Mouse (Mus musculus): ENCODE measurements around the gene Atp5h.
"Not testable (repeated sequence)": the region's sequence is repeated elsewhere in the genome, so short reads cannot be mapped to it uniquely, and the experiment has no call there.

Atp5h gene

GRCm38 (mm10) chr11:115393721-115394325, 25.9 kb downstream of the Atp5h start:
- no peak for DNase-seq

DNA sequence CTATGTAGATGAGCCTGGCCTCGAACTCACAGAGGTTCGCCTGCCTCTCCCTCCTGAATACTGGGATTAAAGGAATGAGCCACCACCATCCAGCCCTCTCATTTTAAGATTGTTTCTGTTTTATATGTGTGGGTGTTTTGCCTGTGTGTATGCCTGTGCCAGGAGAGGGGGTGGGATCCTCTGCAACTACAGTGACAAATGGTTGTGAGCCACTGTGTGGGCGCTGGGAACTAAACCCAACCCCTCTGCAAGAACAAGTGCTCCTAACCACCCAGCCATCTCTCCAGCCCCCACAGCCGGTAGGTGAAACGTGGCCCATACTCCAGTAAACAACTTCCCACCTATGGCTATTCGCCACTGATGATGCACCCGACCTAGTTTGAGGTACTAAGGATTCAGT, 28.4 kb downstream of the Atp5h start:
- DNase-seq, result no peak

- not testable (repeated sequence) for DNase-seq
Measured at GRCm38 (mm10) chr11:115386859-115387258, 32.9 kb downstream of the Atp5h start.

GRCm38 (mm10) chr11:115384587-115384986, 35.2 kb downstream of the Atp5h start:
- no peak for DNase-seq

GRCm38 (mm10) chr11:115383701-115384474, 35.9 kb downstream of the Atp5h start:
- DNase-seq, result peak; percentile 83

DNA sequence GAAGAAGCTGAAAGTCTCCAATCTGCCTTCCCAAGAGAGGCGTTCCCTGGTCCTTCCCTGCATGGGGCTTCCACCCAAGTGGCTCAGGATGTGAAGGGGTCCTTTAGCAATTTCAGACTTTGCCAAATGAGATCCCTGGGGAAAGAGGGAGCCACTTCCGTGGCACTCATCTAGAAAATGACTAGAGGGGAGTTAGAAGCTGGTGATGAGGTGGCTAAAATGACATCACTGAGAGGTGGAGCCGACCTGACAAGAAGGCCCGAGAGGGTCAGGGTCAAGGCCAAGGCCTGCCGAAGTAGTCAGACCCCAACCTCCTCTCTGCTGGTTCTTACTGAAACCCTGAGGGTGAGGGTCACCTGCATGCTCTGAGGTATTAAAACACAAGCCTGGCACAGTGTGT, 36.9 kb downstream of the Atp5h start:
- peak; percentile 21 for DNase-seq

DNA sequence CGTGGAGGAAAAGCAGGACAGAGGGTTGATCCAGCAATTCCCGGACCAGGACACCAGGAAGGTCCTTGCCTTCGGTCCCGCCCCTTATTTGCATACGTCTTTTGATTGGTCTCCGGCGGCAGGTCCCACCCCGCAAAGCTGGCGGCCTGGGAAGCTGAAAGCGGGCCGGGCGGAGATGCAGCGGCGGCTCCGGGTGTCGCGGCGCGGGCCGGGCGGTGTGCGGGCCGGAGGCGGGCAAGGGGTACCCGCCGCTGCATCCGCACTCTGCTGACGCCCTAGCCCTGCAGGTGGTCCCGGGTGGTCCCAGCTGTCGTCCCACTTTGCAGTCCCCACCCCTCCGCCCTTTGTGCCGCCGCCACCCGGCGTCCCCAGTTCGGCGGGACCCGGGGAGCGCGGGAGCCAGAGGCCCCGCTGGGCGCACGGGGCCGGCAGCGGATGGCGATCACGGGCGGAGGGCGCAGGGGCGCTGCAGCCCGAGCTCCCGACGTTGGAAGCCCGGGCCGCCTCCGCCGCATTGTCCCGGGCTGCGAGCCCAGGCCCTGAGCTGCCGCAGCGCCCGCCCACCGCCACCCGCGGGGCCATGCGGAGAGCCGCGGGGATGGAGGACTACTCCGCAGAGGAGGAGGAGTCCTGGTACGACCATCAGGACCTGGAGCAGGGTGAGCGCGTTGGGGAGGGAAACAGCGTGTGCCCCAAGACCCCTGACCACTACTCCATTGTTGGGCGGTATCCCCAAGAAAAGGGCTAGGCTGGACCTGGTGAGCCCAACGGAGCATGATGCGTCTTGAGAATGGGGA, 37.8 kb downstream of the Atp5h start, which contains the start of gene Cdr2l:
Gene Cdr2l, plus strand, starts transcription at position 174 of the 797 bp plus-strand sequence.
- peak; percentile 97 for DNase-seq

DNA sequence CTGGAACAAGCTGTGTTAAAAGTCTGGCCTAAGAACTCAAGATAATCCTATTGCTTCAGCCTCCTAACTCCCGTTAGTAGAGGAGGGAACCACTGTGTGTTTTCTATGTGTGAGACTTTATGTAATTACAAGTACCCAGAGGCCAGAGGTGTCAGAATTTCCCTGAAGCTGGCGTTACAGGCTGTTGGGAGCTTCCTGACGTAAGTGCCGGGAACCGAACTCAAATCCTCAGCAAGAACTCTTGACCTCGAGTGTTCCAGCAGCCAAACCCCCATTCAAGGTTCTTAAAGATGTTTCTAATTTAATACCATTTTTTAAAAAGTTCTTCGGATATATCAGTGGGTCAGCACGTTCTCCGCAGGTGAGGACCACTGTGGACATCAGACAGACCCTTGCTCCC, 38.5 kb downstream of the Atp5h start:
- no peak for DNase-seq

GRCm38 (mm10) chr11:115377854-115378253, 41.9 kb downstream of the Atp5h start:
- DNase-seq, result no peak

DNA sequence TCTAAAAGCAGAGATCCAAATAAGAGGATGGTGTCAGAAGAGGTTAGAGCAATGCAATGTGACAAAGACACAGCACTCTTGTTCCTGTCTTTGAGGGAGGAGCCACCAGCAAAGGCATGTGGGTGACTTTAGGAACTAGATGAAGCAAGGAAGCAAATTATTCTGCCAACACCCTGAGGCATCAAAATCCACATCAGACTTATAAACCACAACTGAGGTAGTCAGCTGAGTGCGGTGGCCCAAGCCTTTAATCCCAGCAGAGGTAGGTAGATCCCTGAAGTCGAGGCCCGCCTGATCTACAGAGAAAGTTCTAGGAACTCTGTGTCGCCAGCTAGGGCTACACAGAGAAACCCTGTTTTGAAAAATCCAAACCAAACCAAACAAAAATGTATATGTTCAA, 42.5 kb downstream of the Atp5h start:
- DNase-seq, result no peak

DNA sequence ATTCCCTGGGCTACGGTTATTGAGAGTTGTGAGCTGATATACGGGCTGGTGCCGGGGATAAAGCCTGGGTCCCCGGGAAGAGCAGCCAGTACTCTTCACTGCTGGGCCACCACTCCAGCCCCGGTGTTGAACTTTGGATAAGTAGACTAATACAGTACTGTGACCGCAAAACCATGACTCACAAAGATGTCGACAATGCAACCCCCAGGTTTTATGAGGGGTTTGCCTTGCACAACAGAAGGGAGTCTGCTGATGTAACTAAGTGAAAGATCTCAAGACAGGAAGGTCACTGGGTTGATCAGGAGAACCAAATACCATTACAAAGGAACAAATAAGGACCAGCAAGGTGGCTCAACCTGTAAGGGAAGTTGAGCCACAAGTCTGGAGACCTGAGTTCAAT, 43.0 kb downstream of the Atp5h start:
- no peak for DNase-seq

- DNase-seq, result no peak
Measured at GRCm38 (mm10) chr11:115374695-115375425, 44.9 kb downstream of the Atp5h start.

DNA sequence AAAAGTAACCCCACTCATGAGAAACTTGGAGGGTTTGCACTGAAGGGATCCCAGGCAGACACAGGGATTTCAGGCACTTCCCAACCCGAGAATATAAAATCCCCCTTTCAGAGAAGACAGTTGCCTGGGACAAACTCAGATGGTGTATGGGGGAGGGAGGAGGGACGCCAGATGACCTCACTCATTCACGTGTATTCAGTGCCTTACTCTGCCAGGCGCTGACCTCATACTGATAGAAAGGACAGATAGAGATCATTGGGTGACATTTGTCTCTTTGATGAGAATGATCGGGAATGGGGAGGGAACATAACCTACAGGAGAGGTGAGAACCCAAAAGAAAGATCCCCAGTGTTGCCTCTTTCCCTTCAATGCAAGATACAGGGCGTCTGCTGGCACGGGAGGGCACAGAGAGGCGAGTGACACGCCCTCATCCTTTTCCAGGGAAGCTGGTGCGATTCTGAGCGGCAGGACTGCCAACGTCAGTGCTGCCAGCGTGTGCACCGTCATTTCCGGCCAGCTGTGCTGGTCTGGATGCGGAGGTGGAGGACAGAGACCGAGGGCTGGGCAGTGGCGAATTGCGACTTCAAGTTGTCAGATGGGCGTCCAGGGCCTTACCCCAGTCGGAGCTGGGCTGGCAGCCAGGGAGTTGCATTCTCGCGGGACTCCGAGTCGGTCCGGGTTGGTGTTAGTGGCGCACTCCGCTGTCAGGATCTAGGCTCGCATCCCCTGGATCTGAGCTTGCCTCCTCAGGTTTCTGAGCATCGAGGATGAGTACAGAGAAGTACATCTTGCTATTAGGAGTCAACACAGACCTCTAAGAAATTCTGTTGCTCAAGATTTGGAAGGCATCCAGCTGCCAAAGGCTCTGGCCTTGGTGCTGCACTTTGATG, 45.7 kb downstream of the Atp5h start:
- peak; percentile 78 for DNase-seq

GRCm38 (mm10) chr11:115372737-115373136, 47.0 kb downstream of the Atp5h start:
- no peak for DNase-seq

DNA sequence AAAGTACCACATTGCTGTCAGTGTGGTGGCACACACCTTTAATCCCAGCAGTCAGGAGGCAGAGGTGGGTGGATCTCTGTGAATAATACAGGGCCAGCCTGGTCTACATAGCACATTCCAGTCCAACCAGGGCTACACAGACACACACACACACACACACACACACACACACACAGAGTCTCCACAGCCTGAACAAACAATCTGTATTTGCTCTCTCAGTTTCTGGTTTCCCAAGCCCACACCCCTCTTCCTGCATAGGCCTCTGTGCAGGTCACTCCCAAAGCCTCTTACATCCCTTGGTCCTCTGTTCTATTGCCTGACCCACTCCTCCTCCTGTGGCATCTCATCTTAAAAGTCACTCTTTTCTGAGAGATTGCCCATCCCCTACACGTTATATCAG, 47.7 kb downstream of the Atp5h start:
- no peak for DNase-seq

GRCm38 (mm10) chr11:115371354-115371753, 48.4 kb downstream of the Atp5h start:
- DNase-seq, result no peak

DNA sequence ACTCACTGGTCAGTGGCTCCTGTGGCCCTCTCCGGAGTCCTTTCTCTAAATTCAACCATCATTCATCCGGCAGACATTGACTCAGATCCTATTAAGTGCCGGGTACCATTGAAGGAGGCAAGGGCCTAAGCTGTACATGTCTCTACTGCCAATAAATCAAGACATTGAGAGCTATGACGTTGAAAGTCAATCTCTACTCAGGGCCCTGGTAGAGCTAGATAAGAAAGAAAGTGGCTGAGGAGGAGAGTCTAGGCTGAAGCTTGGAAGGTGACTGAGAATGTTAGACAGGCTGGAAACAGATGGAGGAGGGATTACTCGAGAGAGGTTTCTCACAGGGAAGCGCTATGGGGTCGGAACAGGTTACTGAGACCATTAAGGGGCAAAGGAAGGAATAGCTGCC, 49.4 kb downstream of the Atp5h start:
- DNase-seq, result no peak

DNA sequence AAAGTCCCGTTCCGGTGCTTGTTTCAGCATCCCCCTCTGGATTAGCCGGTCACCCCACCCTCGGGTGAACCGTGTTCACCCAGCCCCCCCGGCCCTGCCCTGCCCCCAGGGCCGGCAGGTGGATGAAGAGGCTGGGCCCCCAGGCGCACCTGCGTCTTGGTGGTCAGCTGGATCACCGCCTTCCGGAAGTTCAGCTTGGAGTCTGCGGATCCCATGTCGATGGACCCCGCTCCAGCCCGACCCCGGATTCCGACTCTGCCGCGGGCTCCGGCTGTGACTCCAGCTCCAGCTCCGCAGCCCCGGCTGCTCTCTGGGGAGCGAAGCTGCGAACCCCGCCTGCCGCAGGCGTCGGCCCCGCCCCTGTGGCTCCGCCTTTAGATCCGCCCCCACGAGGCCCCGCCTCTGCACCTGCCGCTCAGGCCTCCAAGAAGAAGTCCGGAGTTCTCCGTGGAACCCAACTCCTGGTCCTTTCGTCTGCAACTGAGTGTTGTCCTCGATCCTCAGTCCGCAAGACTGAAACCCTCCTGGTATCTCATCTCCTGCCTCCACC, 52.3 kb downstream of the Atp5h start, which contains the start of gene Hid1:
Gene Hid1, minus strand, starts transcription at position 362 of the 550 bp plus-strand sequence.
- DNase-seq, result peak; percentile 87

- peak; percentile 68 for DNase-seq
Measured at GRCm38 (mm10) chr11:115366706-115367394, 52.9 kb downstream of the Atp5h start.

DNA sequence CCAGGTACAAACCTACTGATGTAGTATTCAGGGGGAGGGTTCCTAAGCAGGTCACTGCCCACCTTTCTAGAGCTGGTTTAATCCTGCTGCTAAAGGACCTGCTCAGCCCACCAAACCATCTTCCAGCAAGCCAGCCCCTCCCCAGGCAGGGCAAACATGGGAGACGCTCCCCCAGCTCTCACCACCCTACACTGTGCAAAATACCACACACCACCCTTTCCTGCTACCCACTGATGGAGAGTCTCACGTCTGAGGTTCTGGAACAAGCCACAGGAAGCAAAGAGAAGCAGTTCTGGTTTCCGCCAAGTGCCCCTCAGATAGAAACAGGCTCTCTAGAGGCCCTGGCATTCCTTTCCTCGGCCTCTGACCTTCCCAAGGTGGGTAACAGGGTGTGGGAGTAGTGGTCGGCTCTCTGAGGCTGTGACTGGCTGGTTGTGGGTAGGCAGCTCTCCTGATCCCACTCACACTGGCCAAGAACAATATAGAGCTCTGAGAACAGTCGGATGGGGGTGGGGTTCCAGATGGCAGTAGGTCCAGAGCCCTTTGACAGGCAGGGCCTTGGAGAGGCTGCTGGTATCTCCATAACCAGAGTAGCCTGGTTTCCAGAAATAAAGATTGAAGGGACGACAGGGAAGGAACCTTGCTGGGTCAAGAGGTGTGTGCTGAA, 53.6 kb downstream of the Atp5h start:
- DNase-seq, result no peak

Measured in retina, postnatal 1 day (tissue).